Mouse (Mus musculus) kidney, postnatal 4 days (tissue): Measurements from ENCODE around the gene Stox2.

ENCODE experiments used
- DNase-seq, 2 experiments: peaks; one replicate each; pipeline ENCODE4 v3.0.0; 2021; ENCODE audit warnings: mixed read lengths in 2 of 2

Gene Stox2

DNA sequence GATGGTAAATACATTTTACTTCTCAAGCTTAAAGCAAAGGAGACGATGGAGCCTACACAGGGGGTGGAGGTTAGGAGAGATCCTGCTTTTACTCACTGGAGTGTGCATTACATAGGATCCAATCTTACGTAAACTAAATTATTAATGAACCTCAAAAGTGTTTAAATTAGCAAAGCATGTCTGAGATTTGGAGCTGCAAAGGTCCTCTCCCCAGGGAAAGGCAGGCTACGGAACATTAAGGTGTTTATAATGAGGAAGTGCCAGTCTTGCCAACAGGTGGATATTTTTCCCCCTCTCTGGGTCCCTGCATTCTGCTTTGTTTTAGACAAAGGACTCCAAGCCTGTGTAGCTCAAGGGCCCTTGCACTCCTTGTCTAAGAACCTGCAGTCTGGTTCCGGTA, 205.3 kb downstream of the Stox2 start:
- DNase-seq, result no peak

DNA sequence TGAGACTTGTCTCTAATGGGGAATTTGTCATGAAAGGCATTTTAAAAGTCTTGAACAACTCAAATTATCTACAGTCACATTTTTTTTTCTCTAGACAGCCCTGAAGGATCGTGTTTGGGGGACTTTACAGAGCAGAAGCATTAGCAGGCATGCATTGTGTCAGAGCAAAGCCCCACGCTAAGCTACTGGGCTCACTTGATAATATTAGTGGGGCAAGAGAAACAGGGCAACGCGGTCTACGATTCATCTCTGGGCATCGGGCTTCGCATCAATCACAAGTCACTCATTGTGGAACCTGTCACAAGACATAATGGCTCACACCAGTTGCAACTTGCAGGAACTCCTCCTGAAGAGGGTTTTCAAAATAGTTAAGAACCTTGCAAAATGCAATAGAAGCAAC, 205.9 kb downstream of the Stox2 start:
- no peak for DNase-seq

DNA sequence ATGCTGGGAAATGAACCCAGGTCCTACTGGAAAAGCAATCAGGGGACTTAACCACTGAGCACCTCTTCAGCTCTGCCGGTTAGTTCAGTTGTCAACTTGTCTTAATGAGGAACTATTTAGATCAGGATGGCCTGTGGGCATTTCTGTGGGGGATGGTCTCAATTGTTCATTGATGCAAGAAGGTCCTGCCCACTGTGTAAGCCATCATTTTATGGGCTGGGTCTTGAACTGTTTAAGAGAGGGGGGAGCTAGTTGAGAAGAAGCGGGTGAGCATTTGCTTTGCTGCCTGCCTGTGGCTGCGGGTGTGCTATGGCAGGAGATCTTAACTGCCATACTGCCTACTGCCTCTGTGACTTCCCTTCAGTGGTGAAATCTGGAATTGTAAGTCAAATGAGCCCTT, 214.1 kb downstream of the Stox2 start:
- DNase-seq, result no peak

DNA sequence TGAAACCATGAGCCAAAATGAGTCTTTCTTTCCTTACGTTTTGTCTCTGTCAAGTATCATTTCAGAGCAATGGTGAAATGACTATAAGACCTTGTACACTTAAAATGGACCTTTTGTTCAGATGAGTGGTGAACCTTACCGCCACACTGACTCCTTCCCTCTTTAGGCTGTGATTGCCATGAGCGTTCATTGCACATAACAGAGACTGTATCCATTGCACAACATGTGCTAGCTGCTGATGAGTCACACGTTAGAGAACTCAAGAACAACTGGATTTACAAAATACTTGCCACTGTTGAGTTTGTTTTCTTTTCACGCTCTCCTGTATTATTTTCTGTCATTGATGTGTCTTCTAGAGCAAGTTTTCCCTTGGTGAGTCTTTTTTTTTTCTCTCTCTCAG, 216.1 kb downstream of the Stox2 start:
- no peak for DNase-seq

DNA sequence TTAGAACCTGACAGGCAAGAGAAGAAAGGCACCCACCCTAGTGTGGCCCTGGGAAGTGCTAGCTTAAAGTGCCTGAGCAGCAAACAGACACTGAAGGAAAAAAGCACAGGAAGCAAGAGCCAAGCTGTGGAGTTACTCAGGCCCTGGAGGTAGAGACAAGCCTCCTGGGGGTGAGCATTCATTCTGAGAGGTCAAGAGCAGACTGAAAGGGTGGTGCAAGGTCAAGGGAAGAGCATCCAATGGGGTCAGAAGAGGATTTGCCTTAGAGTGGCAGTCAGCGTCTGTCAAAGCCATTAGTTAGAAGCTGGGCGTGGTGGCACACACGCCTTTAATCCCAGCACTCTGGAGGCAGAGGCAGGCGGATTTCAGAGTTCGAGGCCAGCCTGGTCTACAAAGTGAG, 224.3 kb downstream of the Stox2 start:
- DNase-seq, result no peak

DNA sequence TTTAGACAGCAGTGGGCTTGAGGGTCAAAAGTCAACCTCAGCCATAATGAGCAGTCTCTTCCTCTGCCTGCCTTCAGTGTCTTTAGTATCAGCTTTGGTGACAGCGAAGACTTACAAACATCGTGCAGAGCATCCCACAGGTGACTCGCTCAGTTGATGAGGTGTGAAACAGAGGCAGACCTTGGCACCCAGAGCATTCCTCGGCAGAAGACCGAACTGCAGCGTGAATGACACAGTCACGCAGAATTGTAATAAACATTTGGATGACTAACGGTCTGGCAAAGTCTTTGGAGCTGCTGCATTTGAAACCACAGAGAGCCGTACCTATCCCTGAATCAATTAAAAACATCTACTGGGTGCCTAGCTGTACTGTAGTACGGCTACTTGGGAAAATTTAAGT, 225.0 kb downstream of the Stox2 start:
- no peak for DNase-seq

DNA sequence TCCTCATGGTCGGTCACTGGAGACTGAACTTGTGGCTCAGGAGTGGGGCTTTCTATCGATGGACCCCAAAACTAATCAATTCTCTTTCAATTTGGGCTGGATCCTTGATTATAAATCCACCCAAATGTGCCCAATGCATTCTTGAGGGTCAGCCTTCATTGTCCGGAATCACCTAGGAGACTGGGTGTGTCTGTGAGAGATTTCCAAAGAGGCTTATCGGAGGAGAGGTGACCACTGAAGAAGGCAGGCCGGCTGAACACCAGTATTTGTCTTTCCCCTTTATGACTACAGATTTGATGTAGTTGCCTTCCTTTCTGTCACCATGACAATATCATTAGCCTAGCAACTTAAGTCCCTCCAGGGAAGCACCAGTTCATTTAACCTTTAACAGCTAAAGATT, 225.8 kb downstream of the Stox2 start:
- DNase-seq, result no peak

DNA sequence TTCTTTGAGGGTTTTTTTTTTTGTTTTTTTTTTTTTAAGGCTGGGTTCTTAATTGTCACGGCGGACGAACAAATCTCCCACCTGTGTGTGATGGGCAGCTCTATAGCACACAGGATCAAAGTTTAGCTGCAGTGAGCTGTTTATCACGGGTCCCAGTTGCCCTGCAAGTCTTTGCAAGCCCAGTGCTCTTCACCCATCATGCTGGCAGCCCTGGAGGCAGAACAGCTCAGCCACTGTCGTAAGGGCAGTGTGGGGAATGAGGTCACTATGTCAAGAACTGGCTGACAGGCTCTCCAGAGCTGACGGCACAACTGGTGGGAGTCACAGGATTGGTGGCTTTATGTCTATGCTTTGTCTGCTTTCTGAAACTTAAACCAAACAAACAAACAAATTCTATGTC, 227.6 kb downstream of the Stox2 start:
- no peak for DNase-seq

DNA sequence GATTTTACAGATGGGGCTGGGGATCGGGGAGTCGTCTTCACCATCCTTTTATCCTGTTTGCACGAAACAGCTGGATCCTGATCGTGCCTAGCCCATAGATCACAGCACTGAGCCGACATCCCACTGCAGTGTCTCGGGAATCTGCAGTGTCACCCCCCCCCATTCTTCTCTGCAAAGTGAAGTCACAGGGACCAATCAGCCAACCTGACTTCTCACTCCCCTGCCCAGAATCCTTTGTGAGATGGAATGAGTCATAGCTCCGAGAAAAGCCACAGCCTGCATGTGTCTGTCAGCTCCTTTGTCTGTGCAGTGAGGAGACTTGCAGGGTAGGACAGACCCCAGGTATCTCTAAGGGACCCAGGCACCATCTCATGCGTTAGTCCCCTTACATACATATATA, 228.1 kb downstream of the Stox2 start:
- DNase-seq, result no peak

DNA sequence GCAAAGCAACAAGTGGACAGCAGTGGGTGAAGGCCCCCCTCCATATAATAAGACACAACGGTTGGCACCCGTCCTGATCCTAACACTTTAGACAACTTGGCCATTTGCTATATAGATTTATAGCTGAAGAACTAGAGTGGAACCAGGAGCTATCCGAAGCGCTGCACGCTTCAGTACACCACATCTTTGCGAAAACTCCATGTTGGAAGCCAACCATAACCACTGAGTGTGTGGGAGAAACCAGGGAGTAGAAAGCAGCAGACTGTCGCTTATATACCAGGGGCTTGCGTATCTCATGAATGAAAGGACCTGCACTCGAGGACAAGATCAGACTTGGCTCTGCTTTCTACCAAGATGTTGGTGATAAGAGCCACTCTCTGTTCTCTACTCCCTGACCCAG, 234.0 kb downstream of the Stox2 start:
- DNase-seq, result peak; percentile 15 to 32

DNA sequence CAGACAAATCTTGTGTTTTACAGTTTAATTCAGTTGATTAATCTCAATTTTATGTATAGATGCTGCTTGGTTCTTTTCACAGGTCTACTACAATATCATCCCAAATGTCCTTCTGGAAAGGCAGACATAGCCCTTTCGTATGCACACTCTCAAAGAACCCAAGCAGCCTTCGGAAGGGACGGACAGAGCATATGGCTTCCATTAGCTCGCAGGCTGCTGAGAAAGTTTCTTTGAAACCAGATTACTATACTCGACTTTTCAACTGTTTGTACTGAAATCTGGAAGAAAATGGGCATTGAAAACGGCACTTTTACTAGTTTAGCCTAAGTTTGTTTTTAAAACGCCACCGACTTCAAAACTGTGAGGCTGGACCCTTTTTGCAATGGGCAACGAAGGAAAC, 234.9 kb downstream of the Stox2 start:
- DNase-seq, result no peak

DNA sequence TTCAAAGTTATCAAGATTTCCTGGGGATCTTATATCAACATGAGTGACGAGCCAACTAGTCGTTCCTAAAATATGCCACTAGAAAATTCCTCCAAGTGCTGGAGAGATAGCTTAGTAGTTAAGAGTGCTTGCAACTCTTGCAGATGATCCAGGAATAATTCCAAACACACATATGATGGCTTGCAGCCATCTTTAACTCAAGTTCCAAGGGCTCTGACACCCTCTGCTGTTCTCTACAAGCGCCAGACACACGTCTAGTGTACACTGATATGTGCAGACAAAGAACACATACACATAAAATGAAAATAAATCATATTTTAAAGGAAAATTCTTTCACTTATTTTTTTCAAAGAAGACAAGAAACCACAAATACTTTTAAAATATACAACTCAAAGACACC, 237.9 kb downstream of the Stox2 start:
- no peak for DNase-seq

DNA sequence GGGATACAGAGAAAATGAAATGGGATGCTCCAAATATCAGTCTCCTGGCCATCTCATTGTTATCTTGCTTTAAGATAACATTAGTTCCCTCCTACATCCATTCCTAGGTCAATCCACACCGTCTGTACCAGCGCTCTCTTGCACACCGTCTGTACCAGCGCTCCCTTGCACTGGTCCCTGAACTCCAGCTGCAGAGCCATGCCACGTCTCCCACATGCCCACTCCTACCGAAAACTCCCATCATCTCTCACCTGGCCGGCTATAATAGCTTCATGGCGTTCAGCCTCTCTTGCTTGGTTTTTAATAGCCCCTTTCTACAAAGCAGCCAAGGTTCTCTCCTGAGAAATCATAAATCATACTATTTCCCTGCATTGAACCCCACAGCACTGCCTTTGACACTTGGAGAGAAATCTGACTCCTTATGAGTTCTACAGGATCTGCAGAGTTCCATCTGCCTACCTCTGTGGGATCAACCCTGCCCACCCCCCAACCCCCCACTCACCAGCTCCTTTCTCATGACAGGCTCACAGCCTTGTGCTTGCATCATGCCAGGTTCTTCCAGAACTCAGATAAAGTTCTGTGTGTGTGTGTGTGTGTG, 239.4 kb downstream of the Stox2 start:
- DNase-seq, result no peak

DNA sequence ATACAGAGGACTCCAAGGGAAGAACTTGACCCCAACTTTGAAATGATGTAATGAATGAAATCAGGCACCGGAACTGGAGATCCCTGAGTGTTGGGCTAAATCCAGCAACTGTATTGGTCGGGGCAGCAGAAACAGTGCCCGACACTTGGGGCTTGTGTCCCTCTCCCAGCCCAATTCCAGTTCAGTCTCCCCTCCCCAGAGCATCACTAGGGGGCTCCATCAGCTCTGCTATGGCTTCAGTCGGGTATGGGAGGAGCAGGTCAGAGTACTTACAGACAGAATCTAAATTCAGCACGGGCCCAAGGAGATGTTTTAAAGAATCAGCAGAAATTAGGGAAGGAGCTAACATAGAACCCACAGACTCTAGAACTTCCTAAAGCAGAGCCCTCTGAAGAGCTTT, 240.7 kb downstream of the Stox2 start:
- DNase-seq, result no peak

DNA sequence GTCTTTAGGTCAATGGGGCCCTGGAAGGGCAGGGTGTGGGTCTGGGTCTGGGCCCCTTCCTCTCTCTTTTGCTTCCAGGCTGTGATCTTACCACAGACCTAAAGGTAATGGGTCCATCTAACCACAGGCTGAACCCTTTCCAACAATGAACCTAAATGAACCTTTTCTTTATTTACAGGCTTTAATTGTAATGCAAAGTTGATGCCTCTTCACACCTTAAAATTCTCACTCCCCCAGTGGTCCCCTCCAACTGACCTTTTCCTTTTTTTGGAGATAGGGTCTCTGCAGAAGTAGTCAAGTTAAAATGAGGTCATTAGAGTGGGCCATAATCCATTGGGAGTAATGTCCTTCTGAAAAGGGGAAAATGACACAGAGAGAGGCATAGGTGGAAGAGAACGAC, 249.8 kb downstream of the Stox2 start:
- DNase-seq, result no peak

DNA sequence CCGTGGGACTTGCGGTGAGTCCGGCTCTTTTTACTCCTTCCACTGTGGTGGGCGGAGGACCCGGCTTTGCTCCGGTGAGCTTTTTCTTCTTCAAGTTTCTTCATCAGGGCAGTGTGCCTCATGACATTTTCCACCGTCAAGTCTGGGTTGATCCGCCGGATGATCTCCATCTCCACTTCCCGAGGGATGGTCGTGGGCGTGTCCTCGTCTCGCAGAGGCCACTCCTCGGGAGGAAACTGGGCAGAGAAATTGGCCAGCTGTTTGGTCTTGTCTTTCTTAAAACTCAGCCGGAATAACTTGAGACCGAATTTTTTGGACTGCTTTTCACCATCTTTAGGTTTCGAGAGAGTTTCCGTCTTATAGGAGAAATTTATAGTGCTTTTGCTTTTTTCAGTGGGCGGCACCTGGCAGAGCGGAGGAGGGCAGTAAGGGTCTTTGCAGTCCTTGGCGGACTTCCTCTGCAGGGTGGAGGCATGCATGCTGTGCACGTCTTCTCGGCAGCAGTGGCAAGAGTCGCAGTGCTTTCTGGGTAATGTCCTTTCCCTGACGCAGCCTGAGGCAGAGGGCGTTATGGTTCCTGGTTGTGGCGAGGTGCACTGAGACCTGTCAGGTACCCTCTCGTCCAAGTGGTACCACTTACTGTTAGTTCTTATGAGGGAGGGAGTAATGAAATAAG, 252.7 kb downstream of the Stox2 start:
- DNase-seq, result no peak

DNA sequence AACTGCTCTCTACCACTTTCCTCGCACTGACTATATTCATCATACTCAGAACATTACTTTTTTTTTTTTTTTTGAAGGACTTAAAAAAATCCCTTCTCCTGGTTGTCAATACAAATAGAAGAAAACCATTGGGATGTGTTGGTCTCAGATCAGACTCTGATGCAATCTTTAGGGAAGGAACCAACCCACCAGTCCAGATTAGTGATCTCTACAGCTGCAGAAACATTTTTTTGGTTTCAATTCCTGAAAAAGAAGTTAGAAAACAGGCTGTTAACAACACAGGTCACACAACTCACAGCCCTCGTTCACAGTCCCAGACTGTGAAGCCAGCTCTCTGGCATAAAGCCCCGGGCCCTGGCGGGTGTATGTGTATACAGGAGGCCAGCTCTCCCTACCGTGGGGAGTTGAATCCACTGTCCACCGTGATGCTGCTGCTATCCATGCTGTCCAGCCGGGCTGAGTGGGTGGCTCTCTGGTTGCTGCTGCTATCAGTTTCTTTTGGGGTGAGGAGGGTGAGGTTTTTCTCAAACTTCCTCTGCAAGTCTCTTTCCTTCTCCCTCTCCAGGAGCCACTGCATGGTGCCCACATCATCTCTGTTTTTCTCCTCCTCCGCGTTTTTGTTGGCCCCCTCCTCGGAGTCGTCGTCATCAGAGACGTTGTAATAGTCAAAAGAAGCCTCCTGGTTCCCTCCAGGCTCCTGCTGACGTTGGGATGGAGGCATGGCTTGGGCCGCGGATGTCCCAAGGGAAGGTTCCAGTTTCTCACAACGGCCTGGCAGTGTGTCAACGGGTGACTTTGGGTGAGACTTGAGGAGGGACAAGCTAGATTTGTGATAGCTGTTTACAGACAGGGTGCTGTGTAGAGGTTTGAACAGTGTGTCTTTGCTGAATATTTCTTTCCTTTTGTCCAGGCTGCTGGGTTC, 254.5 kb downstream of the Stox2 start:
- DNase-seq, result no peak

DNA sequence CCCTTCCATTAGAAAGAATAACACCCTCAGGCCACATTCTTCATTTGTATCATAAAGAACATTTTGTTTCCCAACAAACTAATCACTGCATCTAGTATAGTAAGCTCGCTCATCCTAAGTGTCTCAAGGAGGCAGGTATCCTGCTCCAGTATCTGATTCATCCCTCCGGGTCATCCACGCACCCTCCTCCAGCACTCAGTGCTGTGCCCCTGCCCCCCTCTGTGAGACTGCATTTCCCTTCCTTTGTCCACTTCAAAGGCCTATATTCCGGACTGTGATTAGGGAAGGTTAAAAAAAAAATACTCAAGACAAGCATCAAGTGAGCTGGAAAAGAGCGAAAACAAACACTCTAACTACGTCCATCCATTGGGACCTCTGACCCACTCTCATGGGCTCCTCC, 260.8 kb downstream of the Stox2 start:
- peak in 1 of 2 experiments; percentile 14 for DNase-seq

DNA sequence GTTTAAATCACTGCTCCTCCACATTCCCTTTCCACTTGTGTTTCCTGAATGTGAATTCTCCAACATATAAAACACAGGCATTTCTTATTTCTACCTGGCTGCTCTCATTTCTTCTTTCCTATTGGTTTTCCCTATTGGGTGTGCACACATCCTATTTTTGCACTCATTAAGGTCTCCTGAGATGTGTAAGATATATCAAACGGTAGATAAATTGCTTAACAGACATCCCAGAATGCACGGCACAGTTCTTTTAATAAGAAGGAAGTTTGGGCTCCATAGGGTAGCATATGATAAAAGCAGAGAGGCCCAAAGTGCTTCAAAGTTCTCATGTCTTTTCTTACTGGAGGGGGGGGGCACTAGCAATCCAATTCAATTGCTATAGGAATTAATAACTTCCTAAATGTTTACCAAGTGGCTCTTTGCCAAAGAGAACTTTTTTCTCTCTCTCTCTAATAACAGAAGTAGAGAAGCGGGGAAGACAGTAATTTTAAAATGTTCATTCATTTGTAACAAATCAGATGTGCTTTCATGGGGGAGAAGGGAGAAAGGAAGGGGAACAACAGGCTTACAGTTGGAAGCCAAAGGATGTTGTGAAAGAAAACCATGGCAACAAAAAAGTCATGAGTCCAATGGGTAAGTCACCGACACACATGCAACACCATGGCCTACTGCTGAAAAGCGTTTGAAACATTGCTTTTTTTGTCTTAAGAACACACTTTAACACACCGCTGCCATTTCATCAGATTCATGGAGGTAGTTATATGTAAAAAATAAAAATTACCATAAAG, 263.2 kb downstream of the Stox2 start:
- DNase-seq, result no peak

DNA sequence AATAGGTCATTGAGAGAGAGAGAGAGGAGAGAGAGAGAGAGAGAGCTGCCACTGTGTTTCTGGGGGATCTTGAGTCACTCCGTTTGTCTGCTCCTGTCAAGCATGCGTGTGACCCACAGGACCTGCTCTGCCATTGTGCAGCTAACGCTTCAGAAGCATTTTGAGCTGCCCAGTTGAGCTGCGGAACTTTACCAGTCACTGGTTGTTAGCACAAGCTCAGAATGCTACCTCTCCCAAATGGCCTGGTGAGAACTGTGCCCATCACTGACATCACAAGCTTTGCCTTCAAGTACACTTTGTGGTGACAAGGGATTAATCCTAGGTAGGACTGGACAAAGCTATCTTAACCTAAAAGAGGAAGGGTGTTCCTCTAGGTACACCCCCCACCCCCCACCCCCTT, 263.9 kb downstream of the Stox2 start:
- no peak for DNase-seq

DNA sequence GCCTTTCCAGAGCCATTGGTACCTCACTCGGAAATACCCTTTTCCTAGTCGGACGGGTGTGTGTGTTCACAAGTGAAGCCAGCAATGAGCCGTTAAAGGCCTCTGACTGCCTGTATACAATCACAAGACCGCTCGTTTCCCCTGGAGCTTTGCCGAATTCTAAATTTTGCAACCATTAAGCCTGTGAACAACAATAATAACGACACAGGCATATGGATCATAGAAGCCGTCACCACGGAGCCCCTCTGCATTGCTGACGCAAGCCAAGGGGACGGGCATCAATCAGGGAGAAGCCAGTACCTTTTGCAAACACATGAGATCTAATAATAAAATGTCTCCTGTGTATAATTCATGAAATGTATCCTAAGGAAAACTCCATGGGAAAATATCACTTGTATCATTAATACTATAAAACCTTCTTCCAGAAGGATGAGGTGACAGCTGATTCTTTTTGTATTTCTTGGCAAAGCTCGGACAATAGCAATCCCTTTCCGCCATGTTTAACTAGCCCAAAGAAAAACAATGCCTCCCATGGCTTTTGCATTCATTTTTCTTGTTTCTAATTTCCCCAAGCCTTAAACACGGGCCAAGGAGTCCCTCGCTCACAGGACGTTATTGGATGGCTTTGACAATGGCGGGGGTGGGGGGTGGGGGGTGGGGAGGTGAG, 265.0 kb downstream of the Stox2 start:
- DNase-seq, result no peak

DNA sequence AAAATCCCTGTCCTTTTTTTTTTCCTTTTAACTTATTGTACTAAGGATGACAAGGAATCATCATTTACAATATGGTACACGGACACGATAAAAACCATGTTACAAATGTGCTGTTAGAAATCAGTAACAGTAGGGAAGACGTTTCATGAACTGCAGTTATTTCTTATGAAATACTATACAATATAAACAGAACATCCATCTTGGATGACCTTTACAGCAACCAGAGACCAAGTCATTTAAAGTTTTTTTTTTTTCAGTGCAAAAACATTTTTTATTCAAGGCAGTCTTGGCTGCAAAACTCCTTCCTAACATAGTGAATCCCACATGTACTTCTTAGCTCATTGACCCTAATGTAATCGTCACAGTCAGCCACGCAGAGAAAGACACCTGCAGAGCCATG, 266.0 kb downstream of the Stox2 start:
- DNase-seq, result no peak

DNA sequence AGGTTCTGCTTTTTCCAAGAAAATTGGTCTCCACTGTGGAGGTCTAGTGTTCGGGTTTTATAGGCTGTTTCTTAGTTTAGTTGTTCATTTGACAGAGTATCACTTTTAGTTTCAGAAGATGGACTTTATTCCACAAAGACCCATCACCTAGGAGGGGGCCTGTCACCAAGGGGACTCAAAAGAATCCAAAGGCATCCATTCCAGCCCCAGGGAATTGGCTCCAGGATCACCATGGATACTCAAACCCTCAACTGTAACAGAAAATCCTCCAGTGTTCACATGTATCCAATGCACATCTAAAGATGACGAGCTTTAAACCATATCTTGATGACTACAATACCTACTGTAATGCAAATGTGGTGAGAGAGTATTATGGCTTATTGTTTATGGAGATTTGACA, 267.4 kb downstream of the Stox2 start:
- no peak for DNase-seq
